Mouse (Mus musculus) kidney, adult 9 months (tissue): ENCODE results near the gene Mthfd1.

Source experiments
- DNase-seq: peaks from one replicate; pipeline ENCODE4 v3.0.0; 2022

The Mthfd1 gene

DNA sequence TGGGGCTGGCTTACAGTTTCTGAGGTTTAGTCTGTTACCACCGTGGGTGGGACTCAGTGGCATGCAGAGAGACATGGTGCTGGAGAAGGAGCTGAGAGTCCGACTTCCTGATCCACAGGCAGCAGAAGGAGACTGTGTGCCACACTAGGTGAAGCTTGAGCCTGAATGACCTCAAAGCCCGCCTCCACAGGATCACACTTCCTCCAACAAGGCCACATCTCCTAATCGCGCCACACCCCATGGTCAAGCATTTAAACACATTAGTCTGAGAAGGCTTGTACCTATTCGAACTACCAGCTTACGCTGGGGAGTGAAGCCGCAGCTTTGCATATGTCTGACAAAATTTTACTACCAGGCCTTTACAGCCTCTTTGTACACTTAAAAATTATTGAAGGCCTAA is 50.0 kb downstream of the Mthfd1 start:
- no peak for DNase-seq

DNA sequence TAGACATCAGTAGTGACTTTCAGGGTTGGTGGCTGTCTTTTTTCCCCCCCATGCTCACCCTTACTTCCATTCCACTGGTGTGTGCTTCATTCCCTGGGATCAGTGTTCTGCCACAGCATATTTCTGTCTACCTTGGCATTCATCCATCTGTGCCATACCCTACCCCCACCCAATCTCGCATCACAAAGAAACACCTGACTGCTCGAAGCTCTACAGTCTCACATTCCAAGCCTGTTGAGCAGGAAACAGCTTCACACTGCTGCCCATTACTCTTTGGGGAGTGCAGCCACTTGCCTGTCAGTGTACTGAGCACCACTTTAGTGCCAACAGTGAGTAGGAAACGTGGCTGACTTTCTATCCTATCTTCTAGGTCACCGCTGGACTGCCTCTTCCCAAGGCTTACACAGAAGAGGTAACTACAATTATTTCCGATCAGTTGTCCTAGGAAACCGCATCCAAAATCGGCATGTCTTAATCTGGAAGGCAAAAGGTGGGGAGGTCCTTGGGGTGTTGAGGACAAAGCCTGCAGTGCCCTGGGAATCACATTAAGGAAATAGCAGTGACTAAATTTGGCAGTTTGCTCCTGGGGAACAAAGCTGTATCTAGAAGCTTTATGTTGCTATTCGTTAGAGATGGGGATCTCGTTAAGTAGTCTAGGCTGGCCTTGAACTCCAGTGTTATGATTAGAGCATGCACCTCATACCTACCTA is 51.9 kb downstream of the Mthfd1 start:
- DNase-seq, result peak; percentile 20

DNA sequence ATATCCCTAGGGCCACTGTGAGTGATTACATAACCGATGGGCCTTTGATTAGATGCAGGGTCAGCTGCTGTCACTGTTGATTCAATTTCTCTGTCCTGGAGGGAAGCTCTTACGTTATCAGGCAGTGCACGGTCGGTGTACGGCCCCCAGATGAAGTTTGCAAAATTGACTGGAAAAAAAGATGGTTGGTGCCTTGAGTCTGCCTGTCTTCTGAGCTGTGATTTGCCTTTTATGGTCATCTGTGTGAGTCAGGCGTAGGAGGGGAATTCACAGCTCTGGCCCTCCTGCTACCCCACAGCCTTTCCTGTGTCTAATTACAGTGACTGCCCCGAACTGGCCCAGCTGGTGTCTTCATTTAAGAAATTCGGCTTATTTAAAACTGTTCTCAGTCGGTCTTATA is 52.9 kb downstream of the Mthfd1 start:
- DNase-seq, result no peak

DNA sequence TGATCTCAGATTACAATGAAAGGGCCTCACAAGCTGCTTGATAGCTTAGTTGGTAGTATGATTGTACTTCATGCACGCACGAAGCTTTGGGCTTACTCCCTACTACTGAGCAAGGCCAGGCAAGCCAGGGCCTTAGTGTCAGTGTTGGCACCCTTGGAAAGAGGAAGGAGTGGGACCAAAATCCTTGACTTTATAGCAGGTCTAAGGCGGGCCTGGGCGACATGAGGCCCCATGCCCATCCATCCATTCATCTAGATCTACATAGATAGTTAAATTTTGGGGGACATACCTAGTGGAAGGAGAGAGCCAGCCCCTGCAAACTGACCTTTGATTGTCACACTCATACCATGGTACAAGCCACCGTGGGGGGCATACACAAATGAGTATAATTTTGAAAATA is 53.3 kb downstream of the Mthfd1 start:
- no peak for DNase-seq

GRCm38 (mm10) chr12:76310007-76310406 is 54.9 kb downstream of the Mthfd1 start:
- no peak for DNase-seq

GRCm38 (mm10) chr12:76310633-76311032 is 55.5 kb downstream of the Mthfd1 start:
- no peak for DNase-seq

DNA sequence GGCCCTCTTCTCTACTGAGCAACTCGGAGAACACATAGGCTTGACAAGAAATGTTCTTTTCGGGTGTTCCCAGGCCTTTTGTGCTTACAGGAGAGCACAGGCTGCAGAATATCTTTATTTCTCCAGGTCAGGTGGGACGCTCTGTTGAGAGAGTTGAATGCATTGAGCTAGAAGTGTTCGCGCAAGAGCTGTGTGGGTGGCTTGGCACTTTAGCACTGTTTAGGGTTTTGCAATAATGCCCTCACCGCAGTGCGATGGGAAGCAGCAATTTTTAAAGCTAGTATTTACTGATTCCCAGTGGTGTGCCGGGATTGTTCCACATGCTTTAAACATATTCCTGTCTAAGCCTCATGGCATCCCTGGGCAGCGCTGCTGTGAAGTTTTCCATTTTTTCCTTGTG is 56.1 kb downstream of the Mthfd1 start:
- DNase-seq, result no peak

- no peak for DNase-seq
Measured at GRCm38 (mm10) chr12:76311951-76312350, 56.9 kb downstream of the Mthfd1 start.

DNA sequence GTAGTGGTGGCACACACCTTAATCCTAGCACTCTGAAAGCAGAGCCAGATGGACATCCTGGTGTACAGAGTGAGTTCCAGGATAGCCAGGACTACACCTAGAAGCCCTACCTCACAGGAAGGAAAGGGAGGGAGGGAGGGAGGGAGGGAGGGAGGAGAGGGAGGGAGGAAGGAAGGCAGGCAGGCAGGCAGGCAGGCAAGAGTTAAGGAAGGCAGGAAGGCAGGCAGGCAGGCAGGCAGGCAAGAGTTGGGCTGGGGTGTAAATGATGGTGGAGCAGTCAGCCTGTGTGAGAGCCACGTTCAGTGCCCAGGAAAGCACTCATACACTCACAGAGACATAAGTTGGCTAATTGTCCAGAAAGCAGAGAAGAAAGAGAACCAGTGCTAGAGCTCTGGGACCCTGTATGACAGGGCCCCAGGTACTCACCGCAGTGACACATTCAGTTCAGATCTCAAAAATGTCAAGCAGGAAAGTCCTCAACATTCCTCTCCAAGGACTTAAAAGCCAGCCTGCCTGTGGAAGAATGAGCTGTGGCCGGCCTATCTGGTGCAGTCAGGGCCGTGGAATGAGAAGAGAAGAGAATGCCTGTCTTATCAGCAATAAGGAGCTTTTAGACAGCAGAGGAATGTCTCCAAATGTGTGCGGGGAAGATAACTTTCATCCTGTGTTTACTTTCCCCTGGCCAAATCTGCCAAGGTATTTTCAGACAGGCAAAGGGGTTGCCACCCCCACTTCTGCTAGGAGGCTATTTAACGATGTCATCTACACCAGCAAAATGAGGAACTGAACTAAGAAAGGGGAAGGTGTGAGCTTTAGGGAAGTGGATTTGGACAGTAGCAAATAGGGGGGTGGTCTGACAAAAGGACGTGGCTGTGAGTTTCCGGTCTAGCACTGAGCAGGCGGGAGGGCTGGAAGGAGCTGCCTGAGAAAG is 63.4 kb downstream of the Mthfd1 start:
- no peak for DNase-seq

GRCm38 (mm10) chr12:76324679-76325431 is 69.8 kb downstream of the Mthfd1 start, which contains the start of gene Akap5:
Gene Akap5 (plus strand): TSS chr12:76324891.
- DNase-seq, result no peak

DNA sequence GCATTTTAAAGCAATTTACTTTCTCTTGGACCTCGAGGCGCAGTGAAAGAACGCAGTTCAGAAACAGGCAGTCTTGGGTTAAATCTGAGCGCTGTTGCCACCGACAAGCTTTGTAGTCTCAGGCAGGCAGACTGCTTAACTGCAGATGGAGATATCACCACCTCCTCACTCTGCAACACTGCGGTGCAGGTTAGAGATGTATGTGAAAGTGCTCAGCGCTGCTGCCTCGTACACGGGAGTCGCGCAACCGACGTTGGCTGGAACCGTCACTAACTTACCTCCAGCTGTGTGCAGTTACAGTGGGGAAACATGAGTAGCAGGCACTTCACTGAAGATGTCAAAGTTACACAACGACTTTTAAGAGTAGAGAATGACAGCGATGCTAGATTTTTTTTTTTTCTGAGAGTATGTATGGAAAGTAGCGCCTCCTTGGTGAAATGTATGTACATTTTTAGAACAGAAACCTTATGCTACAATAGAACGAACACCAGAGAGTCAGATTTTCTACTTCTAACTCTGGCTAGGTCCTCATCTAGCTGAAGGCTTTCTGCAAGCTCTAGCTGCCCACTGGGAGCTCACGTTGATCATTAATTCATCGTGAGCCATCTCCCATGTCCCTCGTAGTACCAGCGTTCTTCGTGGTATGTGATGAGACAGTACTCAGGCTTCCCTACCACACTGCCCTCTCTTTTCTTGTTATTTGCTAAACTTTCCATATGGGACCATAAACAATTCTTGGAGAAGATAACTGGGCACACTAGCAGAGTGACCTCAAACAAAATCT is 71.5 kb downstream of the Mthfd1 start:
- DNase-seq, result no peak

DNA sequence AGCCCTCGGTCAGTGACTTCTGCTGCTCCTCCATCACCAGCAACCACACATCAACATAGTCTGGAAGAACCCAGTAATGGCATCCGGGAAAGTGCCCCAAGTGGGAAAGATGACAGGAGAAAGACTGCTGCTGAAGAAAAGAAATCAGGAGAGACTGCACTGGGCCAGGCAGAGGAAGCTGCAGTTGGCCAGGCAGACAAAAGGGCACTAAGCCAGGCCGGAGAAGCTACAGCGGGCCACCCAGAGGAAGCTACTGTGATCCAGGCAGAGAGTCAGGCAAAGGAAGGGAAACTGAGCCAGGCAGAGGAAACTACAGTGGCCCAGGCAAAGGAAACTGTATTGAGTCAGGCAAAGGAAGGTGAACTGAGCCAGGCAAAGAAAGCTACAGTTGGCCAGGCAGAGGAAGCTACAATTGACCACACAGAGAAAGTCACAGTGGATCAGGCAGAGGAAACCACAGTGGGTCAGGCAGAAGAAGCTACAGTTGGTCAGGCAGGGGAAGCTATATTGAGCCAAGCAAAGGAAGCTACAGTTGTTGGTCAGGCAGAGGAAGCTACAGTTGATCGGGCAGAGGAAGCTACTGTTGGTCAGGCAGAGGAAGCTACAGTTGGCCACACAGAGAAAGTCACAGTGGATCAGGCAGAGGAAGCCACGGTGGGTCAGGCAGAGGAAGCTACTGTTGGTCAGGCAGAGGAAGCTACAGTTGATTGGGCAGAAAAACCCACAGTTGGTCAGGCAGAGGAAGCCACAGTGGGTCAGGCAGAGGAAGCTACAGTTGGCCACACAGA is 73.7 kb downstream of the Mthfd1 start:
- no peak for DNase-seq

- no peak for DNase-seq
Measured at GRCm38 (mm10) chr12:76333688-76334087, 78.6 kb downstream of the Mthfd1 start.

DNA sequence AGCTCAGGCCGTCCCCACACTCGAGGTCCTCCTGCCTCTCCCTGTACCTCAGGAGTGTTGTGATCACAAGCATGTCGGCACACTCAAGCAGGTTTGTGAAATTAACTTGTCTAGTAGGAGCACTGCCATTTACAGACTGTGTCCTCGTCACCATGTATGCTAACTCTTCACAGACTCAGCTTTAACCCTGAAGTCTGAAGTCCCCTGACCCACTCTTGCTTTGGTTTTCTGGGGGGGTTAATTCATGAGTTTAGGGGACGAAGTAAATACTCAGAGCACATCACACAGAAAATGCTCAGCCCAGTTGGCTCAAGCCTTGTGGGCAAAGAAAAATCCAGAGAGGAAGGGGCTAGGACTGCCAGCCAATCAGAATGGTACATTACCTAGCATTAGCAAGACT is 80.5 kb downstream of the Mthfd1 start:
- no peak for DNase-seq

DNA sequence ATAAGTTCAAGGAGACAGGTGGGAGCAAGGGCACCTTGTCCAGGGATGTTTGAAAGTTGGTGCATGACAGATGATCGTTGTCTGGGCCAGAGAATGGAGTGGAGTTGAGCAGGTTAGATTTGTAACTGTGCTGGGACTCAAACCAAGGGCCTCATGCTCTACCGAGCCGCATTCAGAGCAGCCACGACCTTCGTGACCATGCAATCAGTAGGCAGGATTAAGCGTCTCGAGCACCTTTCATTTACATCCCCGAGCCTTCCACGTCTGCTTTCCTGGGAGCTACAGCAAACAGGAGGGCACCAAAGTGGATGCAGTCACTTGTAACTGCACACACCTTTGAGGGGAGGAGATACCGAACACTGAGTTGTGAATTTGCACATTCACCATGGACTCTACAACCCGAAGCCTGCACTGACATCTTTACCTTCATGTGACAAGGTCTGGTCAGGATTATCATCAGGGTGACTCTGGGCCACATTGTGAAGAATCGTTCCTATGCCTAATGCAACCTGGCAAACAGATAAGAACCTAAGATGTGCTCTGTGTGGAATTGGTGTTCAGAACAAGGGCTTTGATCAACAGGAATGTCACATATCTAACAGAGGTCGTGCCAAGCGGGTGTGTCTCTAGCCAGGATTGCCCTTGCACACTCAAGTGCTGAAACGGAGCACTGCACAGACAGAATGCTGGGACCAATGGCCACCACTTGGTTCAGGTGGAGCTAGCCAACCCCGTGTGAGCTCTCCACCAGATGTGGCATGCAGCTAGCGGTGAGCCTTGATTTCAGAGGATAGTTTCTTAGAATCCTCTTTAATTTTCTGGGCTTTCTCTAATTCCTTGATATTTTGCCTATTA is 81.2 kb downstream of the Mthfd1 start:
- DNase-seq, result no peak

DNA sequence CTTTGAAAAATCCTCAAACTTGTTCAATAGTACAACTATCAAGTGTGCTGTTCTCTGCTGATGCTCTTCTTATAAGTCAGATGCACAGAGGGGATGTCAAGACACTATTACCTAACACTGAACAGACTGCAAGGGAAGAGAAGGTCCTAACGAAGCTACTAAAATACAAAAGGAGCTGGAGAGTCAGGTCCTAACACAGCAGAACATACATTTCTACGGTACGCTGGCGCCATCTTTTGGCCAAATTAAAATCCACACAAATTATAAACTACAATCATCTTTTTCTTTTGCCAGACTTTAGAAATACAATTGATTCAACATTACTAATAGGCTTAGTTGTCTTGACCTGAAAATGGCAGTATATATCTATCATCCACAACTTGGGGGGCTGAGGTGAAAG is 86.0 kb downstream of the Mthfd1 start:
- DNase-seq, result peak; percentile 72

DNA sequence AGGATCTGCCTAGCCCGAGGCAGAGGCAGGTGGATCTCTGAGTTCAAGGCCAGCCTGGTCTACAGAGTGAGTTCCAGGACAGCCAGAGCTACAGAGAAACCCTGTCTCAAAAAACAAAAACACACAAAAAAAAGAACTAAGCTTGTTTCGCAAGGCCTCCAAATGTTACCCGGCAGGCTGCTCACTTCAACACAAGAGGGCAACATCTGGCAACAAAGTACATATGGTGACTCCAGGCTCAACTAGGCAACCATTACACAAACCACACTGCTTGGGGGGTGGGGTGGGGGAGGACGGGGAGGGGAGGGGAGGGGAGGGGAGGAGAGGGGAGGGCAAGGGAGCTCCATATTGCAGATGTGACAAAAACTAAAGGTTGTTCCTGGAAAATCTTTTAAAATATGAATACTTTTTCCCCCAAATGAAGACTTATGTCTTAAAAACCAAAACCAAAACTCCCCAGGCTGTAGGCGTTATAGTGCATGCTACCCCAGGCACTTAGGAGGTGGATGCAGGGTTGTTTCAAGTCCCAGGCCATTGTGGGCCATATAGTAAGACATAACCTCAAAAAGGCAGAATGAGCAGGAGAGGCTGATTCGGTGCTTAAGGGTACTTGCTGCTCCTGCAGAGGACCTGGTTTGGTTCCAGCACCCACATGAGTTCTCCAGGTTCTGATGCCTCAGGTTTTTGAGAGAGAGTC is 90.8 kb downstream of the Mthfd1 start:
- peak; percentile 32 for DNase-seq

- no peak for DNase-seq
Measured at GRCm38 (mm10) chr12:76349680-76350220, 94.7 kb downstream of the Mthfd1 start.

- no peak for DNase-seq
Measured at GRCm38 (mm10) chr12:76360868-76361267, 105.8 kb downstream of the Mthfd1 start.
